Mouse (Mus musculus) layer of hippocampus, adult 9-10 months (tissue): ENCODE measurements around the gene Prss8.

Source experiments
- DNase-seq: peaks from one replicate; pipeline ENCODE4 v3.0.0; 2022; ENCODE audit warnings: low spot score

Prss8 gene

GRCm38 (mm10) chr7:127928596-127928995 is 1.3 kb downstream of the Prss8 start:
- DNase-seq: no peak

- no peak for DNase-seq
Measured at GRCm38 (mm10) chr7:127927726-127928125, 2.2 kb downstream of the Prss8 start.

GRCm38 (mm10) chr7:127926846-127927245 is 3.1 kb downstream of the Prss8 start:
- DNase-seq: no peak

- no peak for DNase-seq
Measured at GRCm38 (mm10) chr7:127926066-127926465, 3.8 kb downstream of the Prss8 start.

- DNase-seq: no peak
Measured at GRCm38 (mm10) chr7:127925252-127925651, 4.7 kb downstream of the Prss8 start.

- no peak for DNase-seq
Measured at GRCm38 (mm10) chr7:127923714-127924113, 6.2 kb downstream of the Prss8 start.

GRCm38 (mm10) chr7:127922451-127923275 is 7.2 kb downstream of the Prss8 start:
- no peak for DNase-seq

- no peak for DNase-seq
Measured at GRCm38 (mm10) chr7:127921516-127921915, 8.4 kb downstream of the Prss8 start.

- no peak for DNase-seq
Measured at GRCm38 (mm10) chr7:127919290-127919689, 10.6 kb downstream of the Prss8 start.

- no peak for DNase-seq
Measured at GRCm38 (mm10) chr7:127918203-127918602, 11.7 kb downstream of the Prss8 start.

- DNase-seq: no peak
Measured at GRCm38 (mm10) chr7:127915293-127915692, 14.6 kb downstream of the Prss8 start.

- no peak for DNase-seq
Measured at GRCm38 (mm10) chr7:127912938-127913337, 17.0 kb downstream of the Prss8 start.

GRCm38 (mm10) chr7:127912190-127912871 is 17.6 kb downstream of the Prss8 start, which contains the start of gene Kat8:
Gene Kat8, plus strand, starts transcription at chr7:127912516.
- peak; percentile 77 for DNase-seq

GRCm38 (mm10) chr7:127908656-127909055 is 21.2 kb downstream of the Prss8 start:
- no peak for DNase-seq

- no peak for DNase-seq
Measured at GRCm38 (mm10) chr7:127907939-127908338, 22.0 kb downstream of the Prss8 start.

- peak; percentile 52 for DNase-seq
Measured at GRCm38 (mm10) chr7:127903971-127904796, 25.7 kb downstream of the Prss8 start, which contains the start of gene Bckdk. Gene Bckdk, plus strand, starts transcription at chr7:127904082.

GRCm38 (mm10) chr7:127901772-127902171 is 28.1 kb downstream of the Prss8 start:
- DNase-seq: no peak

GRCm38 (mm10) chr7:127899997-127900396 is 29.9 kb downstream of the Prss8 start:
- DNase-seq: no peak

- no peak for DNase-seq
Measured at GRCm38 (mm10) chr7:127898179-127898956, 31.5 kb downstream of the Prss8 start.

GRCm38 (mm10) chr7:127897542-127897941 is 32.4 kb downstream of the Prss8 start:
- no peak for DNase-seq

- DNase-seq: peak; percentile 58
Measured at GRCm38 (mm10) chr7:127896384-127896783, 33.5 kb downstream of the Prss8 start.
